Mouse (Mus musculus): ENCODE results near the gene Fxyd4.

DNA sequence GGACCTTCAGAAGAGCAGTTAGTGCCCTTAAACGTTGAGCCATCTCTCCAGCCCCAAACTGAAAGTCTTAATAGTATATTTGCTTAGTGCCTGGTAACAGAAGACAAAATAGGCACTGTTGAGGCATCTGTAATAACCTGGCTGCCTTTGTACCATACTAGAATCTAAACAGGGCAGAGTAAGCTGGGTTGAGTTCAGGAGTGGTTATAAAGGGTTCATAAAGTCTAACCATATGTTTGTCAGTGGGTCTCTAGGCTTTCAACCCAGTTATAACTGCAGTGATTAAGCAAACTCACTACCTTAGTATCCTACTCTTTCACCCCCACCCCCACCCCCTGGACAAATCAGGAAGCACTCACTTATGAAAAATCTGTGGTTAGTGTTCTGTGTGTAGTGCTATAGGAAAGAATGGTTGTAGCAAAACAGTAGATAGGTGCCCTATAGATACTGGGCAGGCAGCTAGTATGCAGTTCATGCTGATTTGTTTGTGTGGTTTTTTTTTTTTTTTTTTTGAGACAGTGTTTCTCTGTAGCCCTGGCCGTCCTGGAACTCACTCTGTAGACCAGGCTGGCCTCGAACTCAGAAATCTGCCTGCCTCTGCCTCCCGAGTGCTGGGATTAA is 10.5 kb downstream of the Fxyd4 start:
- no peak for TF ChIP-seq CTCF (IDR thresholded peaks at IDR 0.05; ENCODE audit: low read depth)
- TF ChIP-seq EP300 (optimal IDR thresholded peaks at IDR 0.05) = no peak

All from stomach, postnatal 0 days (tissue).